Mouse (Mus musculus) megakaryocyte, embryonic 14.5 days (primary cell): ENCODE measurements around the gene Actr3.

Experiments used
- FLI1 ChIP-seq: IDR thresholded peaks from 2 replicates; pipeline ENCODE4 v1.6.1; 2012; ENCODE audit warnings: low read length, inconsistent platforms, mixed read lengths
- GATA1 ChIP-seq: IDR thresholded peaks from 3 replicates; pipeline ENCODE4 v1.6.1; 2012; ENCODE audit warnings: mixed read lengths, low read length, inconsistent platforms, borderline replicate concordance

GRCm38 (mm10) chr1:125473866-125474265 lies 38.3 kb upstream of the Actr3 start:
- no peak for TF ChIP-seq GATA1
- TF ChIP-seq FLI1, result no peak
